Mouse (Mus musculus) embryonic facial prominence, embryonic 14.5 days (tissue): ENCODE data around the gene Vmn1r123. TPM values are rescaled to one million over a fixed set of nuclear protein-coding genes. Genes with fewer than 3 reads are reported as not detected.
"Not testable (repeated sequence)": the region's sequence is repeated elsewhere in the genome, so short reads cannot be mapped to it uniquely, and the experiment has no call there.

Experiments
- ATAC-seq: fragments of 200-750 bp; cut with Nextera tagmentation; 2 replicates; pipeline ENCODE4 v1.8.0; 2017; ENCODE audit warnings: low read depth, moderate number of reproducible peaks, moderate TSS enrichment
- DNase-seq: peaks from one replicate; pipeline ENCODE4 v3.0.0-alpha.2; 2015; ENCODE audit warnings: low spot score
- H3K27ac ChIP-seq: fragments of 300-500 bp; sonication (generic); replicated peaks from 2 replicates; pipeline ENCODE4 v1.5.1; 2014; ENCODE audit warnings: low read depth, mild to moderate bottlenecking, low read length, moderate library complexity
- H3K27me3 ChIP-seq: fragments of 300-500 bp; sonication (generic); replicated peaks from 2 replicates; pipeline ENCODE4 v1.6.1; 2014; ENCODE audit warnings: low read length; ENCODE audit not compliant: control insufficient read depth, insufficient read depth
- H3K36me3 ChIP-seq: fragments of 300-500 bp; sonication (generic); 2 replicates; pipeline ENCODE4 v1.6.1; 2014; ENCODE audit warnings: low read length, mixed read lengths; ENCODE audit not compliant: control insufficient read depth, insufficient read depth
- H3K4me1 ChIP-seq: fragments of 300-500 bp; sonication (generic); 2 replicates; pipeline ENCODE4 v1.6.1; 2014; ENCODE audit warnings: antibody characterized with exemption, low read length; ENCODE audit not compliant: control insufficient read depth, insufficient read depth
- H3K4me2 ChIP-seq: fragments of 300-500 bp; sonication (generic); 2 replicates; pipeline ENCODE4 v1.6.1; 2014; ENCODE audit warnings: low read depth, mild to moderate bottlenecking, low read length, moderate library complexity, mixed read lengths
- H3K4me3 ChIP-seq: fragments of 300-500 bp; sonication (generic); 2 replicates; pipeline ENCODE4 v1.5.1; 2014; ENCODE audit warnings: low read depth, mild to moderate bottlenecking, low read length
- H3K9ac ChIP-seq: fragments of 300-500 bp; sonication (generic); 2 replicates; pipeline ENCODE4 v1.6.1; 2014; ENCODE audit warnings: low read depth, mild to moderate bottlenecking, low read length, moderate library complexity, mixed read lengths
- H3K9me3 ChIP-seq: fragments of 300-500 bp; sonication (generic); 2 replicates; pipeline ENCODE4 v1.6.1; 2016; ENCODE audit warnings: low read length; ENCODE audit not compliant: control insufficient read depth
- WGBS: fragments of 180-500 bp; shearing (Covaris S2); extraction: QIAGEN DNeasy Blood & Tissue Kit; methylation state at CpG from one replicate; pipeline ENCODE4 v1.1.7; 2014; 5-methylcytosine and 5-hydroxymethylcytosine counted together
- polyA plus RNA-seq: library from polyadenylated mRNA; unstranded; fragments of >200 nt; fragmentation: Nextera tagmentation; extraction: Ambion mirVana; gene quantifications from 2 replicates; pipeline ENCODE4 v1.2.1, GENCODE M21; 2014

The Vmn1r123 gene
- not detected in 2 replicates for polyA plus RNA-seq

GRCm38 (mm10) chr7:21161885-21162284 lies at the start of gene Vmn1r123:
Gene Vmn1r123 (plus strand): TSS chr7:21162185.
- not testable (repeated sequence) for DNase-seq, H3K4me1 ChIP-seq, H3K27ac ChIP-seq

GRCm38 (mm10) chr7:21134028-21134427 lies 28.0 kb upstream of the Vmn1r123 start, which contains the start of gene Vmn1r122:
Gene Vmn1r122 (minus strand): TSS chr7:21134128.
- not testable (repeated sequence) for H3K9ac ChIP-seq, H3K27me3 ChIP-seq, ATAC-seq, H3K36me3 ChIP-seq, H3K4me3 ChIP-seq, H3K27ac ChIP-seq, H3K4me1 ChIP-seq, H3K4me2 ChIP-seq, DNase-seq, H3K9me3 ChIP-seq
- 60% methylated on average over 2 of the region's 3 CpGs for WGBS

More at GRCm38 (mm10) chr7:21161885-21162284, at the start of gene Vmn1r123:
- H3K9me3 ChIP-seq, H3K4me3 ChIP-seq, H3K9ac ChIP-seq, H3K36me3 ChIP-seq, ATAC-seq, H3K4me2 ChIP-seq, H3K27me3 ChIP-seq: not testable (repeated sequence)
- WGBS: no CpG with 5 or more reads among the region's 3 CpGs

DNA sequence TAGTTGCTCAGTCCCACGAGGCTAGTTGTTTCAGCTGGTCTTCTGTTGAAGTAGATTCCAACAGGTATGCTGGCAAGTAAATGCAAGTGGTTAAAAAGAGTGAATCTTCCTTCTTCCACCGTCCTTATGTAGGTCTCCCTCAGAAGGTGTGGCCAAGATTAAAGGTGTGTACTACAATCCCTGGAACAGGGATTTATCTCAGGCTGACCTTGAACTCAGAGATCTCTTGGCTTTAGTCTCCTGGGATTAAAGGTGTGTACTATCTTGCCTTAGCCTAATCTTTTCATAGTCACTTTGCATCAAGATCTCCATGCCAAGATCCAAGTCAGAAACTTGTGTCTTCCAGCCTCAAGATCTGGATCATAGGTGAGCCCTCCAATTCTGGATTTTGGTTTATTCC lies 28.3 kb downstream of the Vmn1r123 start, which contains the start of gene Gm5157:
Gm5157 (minus strand) TSS at position 101 of the 400 bp plus-strand sequence.
- WGBS: 10% methylated on average over 1 of the region's 2 CpGs
- not testable (repeated sequence) for H3K27me3 ChIP-seq, H3K27ac ChIP-seq, H3K4me1 ChIP-seq, H3K9ac ChIP-seq, H3K4me3 ChIP-seq, ATAC-seq, DNase-seq, H3K4me2 ChIP-seq, H3K9me3 ChIP-seq, H3K36me3 ChIP-seq

Other genes with a start within 250 kb of the Vmn1r123 start
- not detected in 2 replicates for gene Vmn1r118, start 249.8 kb upstream of the Vmn1r123 start, polyA plus RNA-seq
- gene Vmn1r119, start 149.7 kb upstream of the Vmn1r123 start, polyA plus RNA-seq: not detected in 2 replicates
- not detected in 2 replicates for gene Vmn1r120, start 108.4 kb upstream of the Vmn1r123 start, polyA plus RNA-seq
- not detected in 2 replicates for gene Vmn1r121, start 63.7 kb upstream of the Vmn1r123 start, polyA plus RNA-seq
- not detected in 2 replicates for gene Vmn1r122, start 28.1 kb upstream of the Vmn1r123 start, polyA plus RNA-seq
- not detected in 2 replicates for gene Gm5157, start 28.2 kb downstream of the Vmn1r123 start, polyA plus RNA-seq
- not detected in 2 replicates for gene Vmn1r124, start 98.4 kb downstream of the Vmn1r123 start, polyA plus RNA-seq
- not detected in 2 replicates for gene Vmn1r125, start 110.0 kb downstream of the Vmn1r123 start, polyA plus RNA-seq
- gene Vmn1r126, start 139.3 kb downstream of the Vmn1r123 start, polyA plus RNA-seq: not detected in 2 replicates
- not detected in 2 replicates for gene Vmn1r127, start 157.7 kb downstream of the Vmn1r123 start, polyA plus RNA-seq
- gene Vmn1r128, start 187.2 kb downstream of the Vmn1r123 start, polyA plus RNA-seq: not detected in 2 replicates
- not detected in 2 replicates for gene Vmn1r129, start 199.1 kb downstream of the Vmn1r123 start, polyA plus RNA-seq